Mouse (Mus musculus) MEL (cell line): ENCODE measurements around the gene Ntng1. TPM values are rescaled to one million over a fixed set of nuclear protein-coding genes. Genes with fewer than 3 reads are reported as not detected.

Source experiments
- DNase-seq: peaks from one replicate; pipeline ENCODE4 v3.0.0; 2011; ENCODE audit warnings: low read depth, low spot score
- H3K27ac ChIP-seq: 2 replicates; pipeline ENCODE4 v1.5.1; 2012; ENCODE audit warnings: low read depth, mild to moderate bottlenecking, control low read depth, low read length, moderate library complexity; ENCODE audit not compliant: control insufficient read depth
- H3K27me3 ChIP-seq, 2 experiments: fragments of 150-350 bp in 1 of 2; sonication (generic) in 1 of 2; 2 replicates each; pipeline ENCODE4 v1.6.1; 2012; ENCODE audit warnings: low read length in 2 of 2, mild to moderate bottlenecking in 2 of 2, improper control_type of control experiment in 1 of 2, moderate library complexity in 1 of 2; ENCODE audit not compliant: insufficient read depth in 2 of 2, control insufficient read depth in 1 of 2
- H3K36me3 ChIP-seq, 2 experiments: 2 replicates each; pipeline ENCODE4 v1.6.1; 2012 to 2014; ENCODE audit warnings: low read length in 2 of 2, improper control_type of control experiment in 1 of 2, inconsistent platforms in 1 of 2, mild to moderate bottlenecking in 1 of 2; ENCODE audit not compliant: insufficient read depth in 2 of 2, control insufficient read depth in 1 of 2
- H3K4me1 ChIP-seq, 2 experiments: fragments of 150-350 bp in 1 of 2; sonication (generic) in 1 of 2; 2 replicates each; pipeline ENCODE4 v1.6.1; 2012; ENCODE audit warnings: low read length in 2 of 2, improper control_type of control experiment in 1 of 2, mild to moderate bottlenecking in 1 of 2; ENCODE audit not compliant: insufficient read depth in 2 of 2, control insufficient read depth in 1 of 2
- H3K4me3 ChIP-seq, 2 experiments: fragments of 150-350 bp in 1 of 2; sonication (generic) in 1 of 2; 2 replicates each; pipeline ENCODE4 v1.5.1; 2012; ENCODE audit warnings: low read depth in 2 of 2, low read length in 2 of 2, mild to moderate bottlenecking in 2 of 2, moderate library complexity in 2 of 2, control low read depth in 1 of 2, improper control_type of control experiment in 1 of 2; ENCODE audit not compliant: control insufficient read depth in 1 of 2, insufficient read depth in 1 of 2
- H3K79me2 ChIP-seq: 2 replicates; pipeline ENCODE4 v1.6.1; 2012; ENCODE audit warnings: mild to moderate bottlenecking, low read length, moderate library complexity; ENCODE audit not compliant: control insufficient read depth, poor library complexity, insufficient read depth
- H3K9ac ChIP-seq: 2 replicates; pipeline ENCODE4 v1.6.1; 2012; ENCODE audit warnings: low read depth, mild to moderate bottlenecking, control low read depth, low read length, moderate library complexity; ENCODE audit not compliant: control insufficient read depth, poor library complexity, severe bottlenecking
- H3K9me3 ChIP-seq: fragments of 150-350 bp; sonication (generic); replicated peaks from 2 replicates; pipeline ENCODE4 v1.6.1; 2012; ENCODE audit warnings: mild to moderate bottlenecking, low read length, improper control_type of control experiment, moderate library complexity; ENCODE audit not compliant: insufficient read depth
- CHD2 ChIP-seq: IDR thresholded peaks from 2 replicates; pipeline ENCODE4 v1.6.1; 2011; ENCODE audit warnings: low read length, improper control_type of control experiment
- CTCF ChIP-seq, 3 experiments: IDR thresholded peaks in 2 of 3; conservative IDR thresholded peaks in 1 of 3; 2 replicates each; pipeline ENCODE4 v1.5.1; 2011 to 2012; ENCODE audit warnings: low read length in 3 of 3, low read depth in 2 of 3, mild to moderate bottlenecking in 2 of 3, improper control_type of control experiment in 1 of 3, inconsistent platforms in 1 of 3, mixed read lengths in 1 of 3, moderate library complexity in 1 of 3; ENCODE audit not compliant: control insufficient read depth in 1 of 3, insufficient read depth in 1 of 3, poor library complexity in 1 of 3, severe bottlenecking in 1 of 3
- E2F4 ChIP-seq: IDR thresholded peaks from 2 replicates; pipeline ENCODE4 v1.6.1; 2011; ENCODE audit warnings: low read depth, low read length, improper control_type of control experiment, borderline replicate concordance
- JUND ChIP-seq: IDR thresholded peaks from 2 replicates; pipeline ENCODE4 v1.6.1; 2011; ENCODE audit warnings: low read depth, mild to moderate bottlenecking, improper control_type of control experiment, low read length
- KAT2A ChIP-seq: conservative IDR thresholded peaks from 2 replicates; pipeline ENCODE4 v1.6.1; 2012; ENCODE audit warnings: low read depth, low read length, improper control_type of control experiment, inconsistent platforms
- MAFK ChIP-seq: IDR thresholded peaks from 2 replicates; pipeline ENCODE4 v1.6.1; 2011; ENCODE audit warnings: low read depth, mild to moderate bottlenecking, low read length, improper control_type of control experiment, borderline replicate concordance
- MAX ChIP-seq: IDR thresholded peaks from 2 replicates; pipeline ENCODE4 v1.6.1; 2011; ENCODE audit warnings: low read length, improper control_type of control experiment
- MEF2A ChIP-seq: IDR thresholded peaks from 2 replicates; pipeline ENCODE4 v1.6.1; 2014; ENCODE audit warnings: low read depth, mild to moderate bottlenecking, inconsistent platforms, low read length, improper control_type of control experiment; ENCODE audit not compliant: poor library complexity, insufficient replicate concordance, severe bottlenecking; ENCODE audit errors: extremely low read depth
- MXI1 ChIP-seq: IDR thresholded peaks from 2 replicates; pipeline ENCODE4 v1.6.1; 2011; ENCODE audit warnings: mild to moderate bottlenecking, low read depth, low read length, improper control_type of control experiment
- MYC ChIP-seq: IDR thresholded peaks from 2 replicates; pipeline ENCODE4 v1.6.1; 2011; ENCODE audit warnings: low read depth, mild to moderate bottlenecking, low read length, improper control_type of control experiment, moderate library complexity
- NRF1 ChIP-seq: IDR thresholded peaks from 2 replicates; pipeline ENCODE4 v1.6.1; 2014; ENCODE audit warnings: low read depth, mild to moderate bottlenecking, inconsistent platforms, low read length, improper control_type of control experiment, moderate library complexity; ENCODE audit not compliant: poor library complexity, insufficient read depth, severe bottlenecking
- POLR2A ChIP-seq, 2 experiments: IDR thresholded peaks; 2 replicates each; pipeline ENCODE4 v1.6.1; 2011 to 2012; ENCODE audit warnings: low read length in 2 of 2, mild to moderate bottlenecking in 2 of 2, control low read depth in 1 of 2, improper control_type of control experiment in 1 of 2, low read depth in 1 of 2, moderate library complexity in 1 of 2; ENCODE audit not compliant: control insufficient read depth in 1 of 2, insufficient read depth in 1 of 2, poor library complexity in 1 of 2
- RAD21 ChIP-seq: IDR thresholded peaks from 2 replicates; pipeline ENCODE4 v1.6.1; 2011; ENCODE audit warnings: mild to moderate bottlenecking, low read depth, low read length, improper control_type of control experiment
- SMC3 ChIP-seq: IDR thresholded peaks from 2 replicates; pipeline ENCODE4 v1.6.1; 2011; ENCODE audit warnings: low read depth, low read length, improper control_type of control experiment
- TAL1 ChIP-seq: IDR thresholded peaks from 2 replicates; pipeline ENCODE4 v1.6.1; 2012; ENCODE audit warnings: mild to moderate bottlenecking, inconsistent platforms, low read length, moderate library complexity, mixed read lengths
- TBP ChIP-seq: IDR thresholded peaks from 2 replicates; pipeline ENCODE4 v1.8.0; 2011; ENCODE audit warnings: low read depth, low read length, improper control_type of control experiment
- UBTF ChIP-seq: IDR thresholded peaks from 2 replicates; pipeline ENCODE4 v1.6.1; 2012; ENCODE audit warnings: low read depth, mild to moderate bottlenecking, inconsistent platforms, low read length, improper control_type of control experiment, moderate library complexity, borderline replicate concordance; ENCODE audit not compliant: insufficient read depth
- ZC3H11A ChIP-seq: IDR thresholded peaks from 2 replicates; pipeline ENCODE4 v1.6.1; 2012; ENCODE audit warnings: low read depth, mild to moderate bottlenecking, inconsistent platforms, low read length, improper control_type of control experiment
- ZKSCAN1 ChIP-seq: IDR thresholded peaks from 2 replicates; pipeline ENCODE4 v1.6.1; 2012; ENCODE audit warnings: low read depth, mild to moderate bottlenecking, inconsistent platforms, low read length, improper control_type of control experiment, moderate library complexity
- ZMIZ1 ChIP-seq: IDR thresholded peaks from 2 replicates; pipeline ENCODE4 v1.6.1; 2012; ENCODE audit warnings: low read depth, mild to moderate bottlenecking, inconsistent platforms, low read length, improper control_type of control experiment, moderate library complexity
- ZNF384 ChIP-seq: IDR thresholded peaks from 2 replicates; pipeline ENCODE4 v1.6.1; 2012; ENCODE audit warnings: low read depth, mild to moderate bottlenecking, inconsistent platforms, low read length, improper control_type of control experiment
- polyA plus RNA-seq, 2 experiments: library from polyadenylated mRNA; stranded (reverse) in 1 of 2; unstranded in 1 of 2; fragments of >175 nt in 1 of 2; fragments of >200 nt in 1 of 2; gene quantifications; 2 replicates each; pipeline versions ENCODE4 v1.2.1 to v1.2.4; 2012; ENCODE audit warnings: low replicate concordance in 2 of 2, low read depth in 1 of 2; ENCODE audit not compliant: insufficient read length in 2 of 2, insufficient read depth in 1 of 2, missing spikeins in 1 of 2
- total RNA-seq: library from RNA; depleted of rRNA; stranded (reverse); fragments of 300-350 nt; gene quantifications from 2 replicates; pipeline ENCODE4 v1.2.3, GENCODE M21; 2012

The Ntng1 gene
- total and polyA plus RNA-seq, 3 experiments, result not detected

DNA sequence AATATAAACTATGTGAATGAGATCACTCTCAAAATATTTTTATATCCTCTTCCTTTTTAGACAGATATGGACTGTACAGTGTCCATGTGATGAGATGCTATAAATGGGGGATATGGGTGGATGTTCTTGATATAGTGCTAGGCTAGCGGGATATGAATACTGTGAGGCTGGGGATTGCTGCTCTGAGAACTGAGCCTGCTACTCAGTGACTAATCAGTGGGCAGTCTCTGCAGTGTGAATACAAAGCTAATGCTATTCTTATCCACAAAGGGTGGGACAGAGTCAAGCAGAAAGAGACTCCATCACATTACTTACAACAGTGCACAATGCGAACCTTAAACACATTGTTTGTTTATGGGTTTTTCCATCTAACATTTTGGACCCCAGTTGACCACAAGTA lies 206.2 kb downstream of the Ntng1 start:
- TF ChIP-seq ZNF384 (no peak), ZKSCAN1 (no peak), JUND (no peak), RAD21 (no peak), E2F4 (no peak), TBP (no peak), MXI1 (no peak), MEF2A (no peak), SMC3 (no peak)
- H3K36me3 ChIP-seq, result no peaks in the 10 kb centered on the region
- no peaks in the 10 kb centered on the region for H3K9me3 ChIP-seq
- H3K79me2 ChIP-seq, result no peaks in the 10 kb centered on the region
- no peak for DNase-seq
- H3K9ac ChIP-seq, result no peak overlapping the region
- H3K4me3 ChIP-seq, result no peak overlapping the region
- no peak overlapping the region for H3K27ac ChIP-seq
- no peaks in the 10 kb centered on the region for H3K4me1 ChIP-seq
- no peaks in the 10 kb centered on the region for H3K27me3 ChIP-seq

DNA sequence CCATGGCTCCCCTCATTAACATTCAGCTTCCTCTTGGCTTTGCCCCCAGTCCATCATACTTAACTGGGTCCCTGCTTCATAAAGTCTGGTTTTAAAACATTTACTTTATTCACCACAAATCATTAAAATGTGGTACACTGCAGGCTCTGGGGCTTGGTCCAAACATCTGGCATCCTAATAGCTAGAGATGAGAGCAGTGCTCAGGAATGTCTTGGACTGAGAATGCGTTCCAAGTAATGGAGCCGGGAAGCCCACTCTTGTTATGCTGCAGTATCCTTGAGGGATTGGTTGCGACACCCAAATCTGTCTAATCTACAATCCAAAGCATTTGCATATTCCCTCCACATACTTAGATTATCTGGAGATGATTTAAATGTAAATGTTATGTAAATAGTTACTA lies 207.5 kb downstream of the Ntng1 start:
- H3K9me3 ChIP-seq, result no peaks in the 10 kb centered on the region

DNA sequence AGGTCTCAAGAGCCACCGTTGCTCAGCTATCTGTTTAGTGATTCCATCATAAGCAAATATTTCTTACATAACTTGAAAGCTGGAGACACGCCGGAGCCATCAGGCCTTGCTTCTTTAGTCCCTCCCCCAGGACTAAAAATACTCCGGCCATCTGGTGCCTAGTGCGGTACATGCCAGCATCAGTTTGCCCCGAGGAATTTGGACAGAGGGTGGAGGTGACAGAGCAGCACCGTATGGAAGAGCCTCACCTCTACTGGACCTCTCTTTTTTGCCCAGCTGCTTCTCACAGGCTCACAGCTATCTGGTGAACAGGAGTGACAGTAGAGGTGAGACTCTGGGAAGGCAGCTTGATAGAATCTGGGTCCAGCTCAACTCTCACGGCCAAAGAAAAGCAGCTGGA lies 211.6 kb downstream of the Ntng1 start:
- Histone ChIP-seq H3K79me2 (no peaks in the 10 kb centered on the region), H3K4me3 (no peak overlapping the region), H3K27ac (no peak overlapping the region), H3K4me1 (no peaks in the 10 kb centered on the region), H3K9ac (no peak overlapping the region), H3K9me3 (no peaks in the 10 kb centered on the region), H3K36me3 (no peaks in the 10 kb centered on the region), H3K27me3 (no peaks in the 10 kb centered on the region)
- no peak for DNase-seq
- TF ChIP-seq ZMIZ1, result no peak
- no peak for TF ChIP-seq UBTF
- TF ChIP-seq MEF2A, result no peak
- TF ChIP-seq ZKSCAN1, result no peak
- TF ChIP-seq NRF1, result no peak
- no peak for TF ChIP-seq MYC
- no peak for TF ChIP-seq ZC3H11A
- TF ChIP-seq CHD2, result no peak
- no peak for TF ChIP-seq KAT2A
- no peak for TF ChIP-seq RAD21
- no peak for TF ChIP-seq MAFK
- no peak for TF ChIP-seq POLR2A (IDR thresholded peaks at IDR 0.05; ENCODE audit: control insufficient read depth in 1 of 2, insufficient read depth in 1 of 2, low read depth in 1 of 2, low read length in 2 of 2, poor library complexity in 1 of 2)
- no peak for TF ChIP-seq MAX

More for the DNA sequence above, 207.5 kb downstream of the Ntng1 start:
- TF ChIP-seq TAL1, result no peak
- no peak for TF ChIP-seq CTCF (IDR thresholded peaks at IDR 0.05 in 2 of 3, conservative IDR thresholded peaks at IDR 0.05 in 1 of 3; ENCODE audit: control insufficient read depth in 1 of 3, insufficient read depth in 1 of 3, low read depth in 2 of 3, low read length in 3 of 3, poor library complexity in 1 of 3, severe bottlenecking in 1 of 3)
- DNase-seq, result no peak
- Histone ChIP-seq H3K36me3 (no peaks in the 10 kb centered on the region), H3K4me1 (no peaks in the 10 kb centered on the region), H3K79me2 (no peaks in the 10 kb centered on the region), H3K27ac (no peak overlapping the region), H3K27me3 (no peaks in the 10 kb centered on the region), H3K4me3 (no peak overlapping the region), H3K9ac (no peak overlapping the region)
